Mouse (Mus musculus): ENCODE data around the gene Ptpru. TPM values are rescaled to one million over a fixed set of nuclear protein-coding genes. Genes with fewer than 3 reads are reported as not detected.

Gene Ptpru
- 20.1 and 20.9 TPM in 2 replicates for polyA plus RNA-seq (2012)

DNA sequence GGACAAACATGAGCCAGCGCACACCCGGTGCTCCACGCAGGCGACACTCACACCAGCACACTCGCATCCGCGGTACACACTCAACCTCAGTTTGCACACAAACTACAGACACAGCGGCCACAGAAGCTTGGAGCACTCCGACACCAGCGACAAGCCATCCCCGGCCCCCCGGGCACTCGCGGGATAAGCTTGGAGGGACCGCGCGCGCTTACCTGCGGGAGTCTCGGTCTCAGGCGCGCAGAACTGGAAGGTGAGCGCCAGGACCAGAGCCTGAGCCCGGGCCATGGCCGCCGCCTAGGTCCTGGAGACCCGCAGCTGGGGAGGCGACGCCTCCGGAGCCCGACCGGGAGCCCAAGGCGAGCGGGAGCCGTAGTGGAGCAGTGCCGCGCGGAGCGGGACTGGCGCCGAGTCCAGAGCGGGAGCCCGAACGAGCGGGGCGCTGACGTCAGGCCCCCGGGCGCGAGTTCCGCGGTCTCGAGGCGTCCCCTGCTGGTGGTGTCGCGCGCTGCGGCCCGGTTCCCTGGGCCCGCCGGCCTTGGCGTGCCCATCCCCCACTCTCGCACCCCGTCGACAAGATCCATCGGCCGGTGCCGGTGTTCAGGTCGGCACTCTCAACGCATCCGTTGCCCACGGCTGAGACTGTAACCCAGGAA is at the start of gene Ptpru:
Gene Ptpru, minus strand, starts transcription at position 417 of the 653 bp plus-strand sequence.
- no peak for TF ChIP-seq GATA1 (IDR thresholded peaks at IDR 0.05; ENCODE audit: low read length)

DNA sequence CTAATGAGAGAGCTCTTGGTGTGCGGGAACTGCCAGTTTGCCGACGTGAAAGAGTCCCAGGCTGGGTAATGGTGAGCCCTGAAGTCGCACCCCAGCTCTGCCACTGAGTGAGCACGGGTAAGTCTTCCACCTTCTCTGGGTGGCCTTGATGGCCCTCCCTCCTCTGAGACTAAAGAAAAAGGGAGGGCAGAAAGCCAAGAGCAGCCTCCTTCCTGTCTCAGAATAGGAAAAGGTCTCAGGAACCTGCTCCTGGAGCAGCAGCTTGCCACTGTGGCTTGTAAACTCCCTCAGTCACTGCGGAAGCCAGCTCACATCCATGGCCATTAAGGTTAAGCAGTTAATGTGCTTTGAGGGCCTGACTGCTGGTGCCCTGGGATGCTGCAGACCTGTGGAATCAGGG is 47.3 kb upstream of the Ptpru start:
- no peak for TF ChIP-seq GATA1 (IDR thresholded peaks at IDR 0.05; ENCODE audit: low read length)

GRCm38 (mm10) chr4:131883571-131883970 is 45.5 kb upstream of the Ptpru start:
- no peak for TF ChIP-seq GATA1 (IDR thresholded peaks at IDR 0.05; ENCODE audit: low read length)

- TF ChIP-seq GATA1 (IDR thresholded peaks at IDR 0.05; ENCODE audit: low read length) = no peak
These were observed 43.2 kb upstream of the Ptpru start for GRCm38 (mm10) chr4:131881306-131881705.

- TF ChIP-seq GATA1 (IDR thresholded peaks at IDR 0.05; ENCODE audit: low read length) = no peak
These were observed 41.6 kb upstream of the Ptpru start for GRCm38 (mm10) chr4:131879692-131880091.

GRCm38 (mm10) chr4:131876836-131877235 is 38.7 kb upstream of the Ptpru start:
- TF ChIP-seq GATA1 (IDR thresholded peaks at IDR 0.05; ENCODE audit: low read length) = no peak

DNA sequence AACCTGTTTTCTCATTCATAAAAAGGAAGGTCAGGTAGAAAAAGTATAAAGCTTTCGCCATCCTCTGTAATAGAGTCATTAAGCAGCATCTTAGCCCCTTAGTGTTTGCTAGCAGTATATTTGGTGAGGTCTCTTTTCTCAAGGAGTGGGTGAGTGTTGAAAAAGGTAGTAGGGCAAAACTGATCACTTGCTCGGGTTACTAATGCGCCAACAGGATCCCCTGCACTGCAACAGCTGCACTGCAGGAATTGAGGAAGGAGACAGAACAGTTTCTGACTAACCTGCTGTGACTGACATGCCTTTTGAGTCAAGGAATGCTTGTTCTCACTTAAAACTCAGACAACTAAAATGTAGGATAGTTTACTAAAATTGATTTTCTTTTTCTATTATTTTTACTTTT is 37.2 kb upstream of the Ptpru start:
- no peak for TF ChIP-seq GATA1 (IDR thresholded peaks at IDR 0.05; ENCODE audit: low read length)

DNA sequence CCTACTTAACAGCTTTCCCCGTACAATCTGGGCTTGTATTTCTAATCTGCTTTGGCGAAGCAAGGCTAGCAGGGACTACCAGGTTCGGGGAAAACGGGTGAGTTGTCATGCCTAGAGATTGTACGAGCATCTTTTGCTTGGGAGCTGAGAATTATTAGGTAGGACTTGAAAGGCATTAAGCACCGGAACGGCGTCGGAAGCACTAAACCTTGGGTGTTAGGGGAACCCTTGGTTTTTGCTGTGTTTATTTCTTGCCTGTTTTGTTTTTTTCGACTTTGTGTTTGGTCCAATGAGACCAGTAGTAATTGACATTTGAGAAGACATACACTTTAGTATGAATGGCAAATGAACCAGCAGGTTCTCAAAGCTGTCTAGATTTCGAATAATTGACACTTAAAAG is 36.5 kb upstream of the Ptpru start:
- TF ChIP-seq GATA1 (IDR thresholded peaks at IDR 0.05; ENCODE audit: low read length) = no peak

GRCm38 (mm10) chr4:131874169-131874536 is 36.1 kb upstream of the Ptpru start:
- no peak for TF ChIP-seq GATA1 (IDR thresholded peaks at IDR 0.05; ENCODE audit: low read length)

DNA sequence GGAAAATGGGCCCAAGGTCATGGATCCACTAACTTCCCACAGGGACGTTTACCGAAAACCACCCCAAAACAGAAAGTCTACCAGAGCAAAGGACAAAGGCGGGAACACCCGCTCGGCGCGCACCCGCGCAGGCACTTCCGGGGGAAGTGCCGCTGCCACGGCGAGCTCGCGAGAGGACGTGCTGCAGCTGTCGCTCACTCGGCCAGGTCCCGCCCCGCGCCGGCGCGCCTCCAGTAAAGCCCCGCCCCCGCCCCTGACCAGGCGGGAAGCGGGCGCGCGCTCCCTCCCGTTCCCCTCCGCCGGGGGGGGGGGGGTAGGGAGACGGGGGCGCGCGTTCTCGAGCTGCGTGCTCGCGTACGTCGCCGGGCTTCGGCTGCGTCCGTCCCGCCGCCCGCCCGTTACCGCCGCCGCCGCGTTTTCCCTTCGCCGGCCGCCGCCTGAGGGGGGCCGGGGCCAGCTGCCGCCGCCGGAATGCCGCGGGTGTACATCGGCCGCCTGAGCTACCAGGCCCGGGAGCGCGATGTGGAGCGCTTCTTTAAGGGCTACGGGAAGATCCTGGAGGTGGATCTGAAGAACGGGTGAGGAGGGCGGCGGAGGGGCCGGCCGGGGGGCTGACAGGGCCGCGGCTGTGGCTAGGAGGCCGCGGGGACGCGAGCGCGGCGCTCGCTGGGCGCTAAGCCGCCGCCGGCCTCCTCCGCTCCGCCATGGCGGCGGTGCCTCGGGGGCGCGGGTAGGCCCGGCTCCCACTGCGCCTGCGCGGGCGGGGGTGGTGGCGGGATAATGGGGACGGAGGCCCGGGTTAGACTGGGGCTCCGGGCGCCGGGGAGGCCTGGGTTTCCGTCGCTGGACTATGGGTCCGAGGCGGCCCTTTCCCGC is 35.4 kb upstream of the Ptpru start, which contains the start of gene Srsf4:
Gene Srsf4, plus strand, starts transcription at position 325 of the 876 bp plus-strand sequence.
- no peak for TF ChIP-seq GATA1 (IDR thresholded peaks at IDR 0.05; ENCODE audit: low read length)

DNA sequence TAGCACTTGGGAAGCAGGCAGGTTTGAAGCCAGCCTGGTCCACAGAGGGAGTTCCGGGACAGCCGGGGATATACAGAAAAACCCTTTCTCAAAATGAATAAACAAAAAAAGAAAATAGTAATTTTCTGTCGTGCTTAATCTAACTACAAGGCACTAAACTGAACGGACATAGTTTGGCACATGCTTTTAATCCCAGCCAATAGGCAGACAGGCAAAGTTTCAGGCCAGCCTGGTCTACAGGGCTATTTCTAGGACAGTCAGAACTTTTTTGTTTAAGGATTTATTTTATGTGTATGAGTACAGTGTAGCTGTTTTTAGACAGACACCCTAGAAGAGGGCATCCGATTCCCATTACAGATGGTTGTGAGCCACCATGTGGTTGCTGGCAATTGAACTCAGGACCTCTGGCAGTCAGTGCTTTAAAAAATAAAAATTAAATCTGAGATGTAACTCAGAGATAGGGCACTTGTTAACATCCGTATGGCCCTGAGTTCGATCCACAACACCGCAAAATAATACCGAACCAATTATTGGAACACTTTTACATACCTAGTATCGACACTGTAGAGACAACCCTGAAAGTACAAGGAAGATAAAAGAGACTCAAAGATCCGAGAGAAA is 34.7 kb upstream of the Ptpru start:
- TF ChIP-seq GATA1 (IDR thresholded peaks at IDR 0.05; ENCODE audit: low read length) = no peak

DNA sequence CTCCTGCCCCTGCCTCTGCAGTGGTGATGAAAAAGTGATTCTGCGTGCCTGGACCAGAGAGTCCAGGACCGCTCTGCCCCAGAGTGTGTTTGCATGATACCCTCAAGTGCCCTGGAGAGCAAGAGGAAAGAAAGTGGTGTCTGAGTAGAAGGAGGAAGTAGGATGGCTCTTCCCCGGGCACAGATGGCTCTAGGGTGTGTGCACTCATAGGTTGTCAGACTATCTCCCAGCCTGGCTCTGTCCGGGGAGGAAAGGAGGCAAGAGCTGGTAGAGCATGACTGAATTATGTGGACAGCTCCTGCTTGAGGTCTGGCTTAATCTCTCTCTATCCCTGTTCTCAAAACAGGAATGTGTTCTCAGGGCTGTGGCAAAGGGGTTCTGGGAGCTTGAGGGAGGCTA is 23.3 kb upstream of the Ptpru start:
- TF ChIP-seq GATA1 (IDR thresholded peaks at IDR 0.05; ENCODE audit: low read length) = no peak

DNA sequence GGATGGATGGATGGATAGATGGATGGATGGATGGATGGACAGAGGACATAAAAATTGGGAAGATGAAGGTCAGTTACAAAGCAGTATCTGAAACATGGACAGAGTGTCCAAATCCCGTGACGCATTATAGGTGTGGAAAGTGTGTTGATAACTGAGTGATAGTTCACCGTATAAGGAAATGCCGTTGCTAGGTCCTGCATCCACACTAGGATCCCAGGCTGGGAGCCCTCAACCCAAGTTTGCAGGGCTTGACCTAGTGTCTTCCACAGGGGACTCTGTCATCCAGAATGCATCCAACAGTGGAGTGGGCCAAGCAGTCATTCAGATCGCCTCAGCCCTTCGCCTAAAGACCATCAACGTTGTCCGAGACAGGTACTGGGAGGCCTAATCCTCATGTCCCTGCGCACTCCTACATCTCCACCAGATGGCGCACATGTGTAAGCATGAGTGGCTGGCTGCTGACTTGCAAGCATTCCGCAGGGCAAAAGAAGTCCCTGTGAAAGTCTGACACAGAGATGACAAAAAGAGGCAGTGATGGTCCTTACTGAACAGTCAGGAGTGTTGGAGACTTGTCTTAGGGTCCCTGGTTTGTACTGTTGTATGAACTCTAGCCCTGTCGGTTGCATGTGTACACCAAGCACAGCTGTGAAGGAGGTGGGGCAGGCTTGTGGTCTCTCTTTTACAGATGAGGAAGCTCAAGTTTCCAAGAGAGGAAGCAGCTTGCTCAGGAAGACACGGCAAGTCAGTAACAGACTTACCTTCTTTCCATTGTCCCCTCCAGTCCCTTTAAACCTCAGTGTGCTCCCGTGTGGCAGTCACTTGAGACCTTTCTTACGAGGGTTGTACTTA is 22.6 kb upstream of the Ptpru start:
- TF ChIP-seq GATA1 (IDR thresholded peaks at IDR 0.05; ENCODE audit: low read length) = no peak

DNA sequence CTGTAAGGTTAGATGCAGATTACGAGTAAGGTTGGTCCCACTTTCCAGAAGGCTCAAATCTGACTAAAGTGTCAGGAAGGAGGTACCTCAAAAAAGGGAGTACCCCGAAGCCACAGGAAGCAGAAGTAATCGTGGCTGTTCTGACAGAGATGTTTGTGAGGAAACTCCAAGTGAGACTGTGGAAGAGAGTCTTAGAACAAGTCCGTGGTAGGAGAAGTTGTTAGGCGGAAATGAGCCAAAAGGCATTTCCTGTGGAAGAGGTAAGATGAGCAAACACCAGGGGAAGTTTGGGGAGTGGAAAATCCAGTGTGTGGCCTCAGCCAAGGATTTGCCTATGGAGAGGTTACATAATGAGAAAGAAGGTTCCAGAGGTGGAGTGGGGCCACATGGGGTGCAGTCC is 16.9 kb upstream of the Ptpru start:
- TF ChIP-seq GATA1 (IDR thresholded peaks at IDR 0.05; ENCODE audit: low read length) = no peak

DNA sequence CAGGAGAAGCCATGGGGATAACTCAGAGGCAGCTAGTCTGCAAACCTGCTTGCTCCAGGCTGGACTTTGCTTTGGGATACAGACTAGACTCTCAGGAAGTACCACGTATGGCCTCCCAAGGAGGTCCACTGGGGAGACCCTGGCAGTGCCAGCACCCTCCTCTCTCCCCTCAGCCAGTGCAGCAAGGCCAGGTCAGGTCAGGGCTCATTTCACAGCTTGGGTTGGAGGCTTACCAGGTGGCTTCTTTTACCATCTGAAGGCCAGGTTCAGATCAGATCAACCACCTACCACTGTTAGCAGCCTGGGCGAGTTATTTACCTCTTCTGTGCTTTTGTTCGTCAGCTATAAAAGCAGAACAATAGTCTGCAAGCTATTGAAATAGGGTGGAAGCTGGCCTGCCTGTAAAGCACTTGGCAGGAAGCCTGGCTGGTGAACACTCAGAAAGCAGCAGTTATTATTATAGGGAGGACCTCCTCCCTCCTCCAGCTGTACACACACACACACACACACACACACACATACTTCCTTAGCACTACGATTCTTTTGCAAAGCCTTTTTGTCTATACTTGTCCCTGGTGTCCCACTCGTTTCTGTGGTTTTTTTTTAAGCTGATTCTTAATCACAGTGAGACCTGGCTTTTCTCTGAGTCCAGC is 12.0 kb upstream of the Ptpru start:
- TF ChIP-seq GATA1 (IDR thresholded peaks at IDR 0.05; ENCODE audit: low read length) = no peak

Measured in G1E-ER4 (cell line).